Mouse (Mus musculus) thymus, postnatal 0 days (tissue): ENCODE results near the gene Gm10944. TPM values are rescaled to one million over a fixed set of nuclear protein-coding genes. Genes with fewer than 3 reads are reported as not detected.

ENCODE experiments used
- DNase-seq: peaks from one replicate; pipeline ENCODE4 v3.0.0-alpha.2; 2015; ENCODE audit warnings: low spot score
- polyA plus RNA-seq: library from polyadenylated mRNA; unstranded; fragments of >200 nt; fragmentation: Nextera tagmentation; extraction: Ambion mirVana; gene quantifications from 2 replicates; pipeline ENCODE4 v1.2.1, GENCODE M21; 2015

Gene Gm10944
- polyA plus RNA-seq: not detected in 2 replicates

DNA sequence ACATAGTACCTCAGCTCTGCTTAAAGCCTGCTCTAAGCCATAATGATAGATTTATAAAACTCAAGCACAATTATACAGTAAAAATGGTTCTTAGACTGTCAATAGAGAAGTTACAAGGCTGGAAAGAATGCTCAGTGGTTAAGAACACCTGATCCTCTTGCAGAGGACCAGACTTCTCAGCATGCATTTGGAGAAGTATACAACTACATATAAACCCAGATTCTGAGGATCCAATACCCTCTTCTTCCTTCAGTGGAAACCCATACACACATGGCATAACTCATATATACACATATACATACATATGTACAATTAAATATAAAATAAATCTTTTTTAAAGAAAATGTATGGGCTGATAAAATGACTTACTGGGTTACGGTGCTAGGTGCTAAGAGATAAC is at the start of gene Gm10944:
Gene Gm10944, plus strand, starts transcription at position 301 of the 400 bp plus-strand sequence.
- DNase-seq: no peak

- no peak for DNase-seq
These were observed 25.2 kb upstream of the Gm10944 start for GRCm38 (mm10) chr10:10655991-10656390.

DNA sequence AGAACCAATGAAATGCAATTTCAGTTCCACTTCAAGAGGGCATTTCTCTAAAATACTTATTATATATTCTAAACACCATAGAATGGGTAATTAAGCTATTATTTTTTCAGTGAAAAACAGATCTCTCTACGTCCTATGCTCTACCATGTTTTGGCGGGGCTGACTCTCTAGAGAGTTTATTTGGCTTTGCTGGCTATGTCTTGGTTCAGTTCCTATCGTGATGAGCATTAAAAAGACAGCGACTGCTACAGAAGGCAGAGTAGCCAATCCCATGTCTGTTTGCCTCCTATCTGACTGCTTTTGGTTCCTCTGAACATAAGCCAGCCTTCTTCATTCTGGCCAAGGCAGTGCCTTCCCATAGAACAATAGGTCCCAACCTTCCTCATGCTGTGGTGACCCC is 24.5 kb upstream of the Gm10944 start:
- no peak for DNase-seq

GRCm38 (mm10) chr10:10659161-10659560 is 22.0 kb upstream of the Gm10944 start:
- no peak for DNase-seq

DNA sequence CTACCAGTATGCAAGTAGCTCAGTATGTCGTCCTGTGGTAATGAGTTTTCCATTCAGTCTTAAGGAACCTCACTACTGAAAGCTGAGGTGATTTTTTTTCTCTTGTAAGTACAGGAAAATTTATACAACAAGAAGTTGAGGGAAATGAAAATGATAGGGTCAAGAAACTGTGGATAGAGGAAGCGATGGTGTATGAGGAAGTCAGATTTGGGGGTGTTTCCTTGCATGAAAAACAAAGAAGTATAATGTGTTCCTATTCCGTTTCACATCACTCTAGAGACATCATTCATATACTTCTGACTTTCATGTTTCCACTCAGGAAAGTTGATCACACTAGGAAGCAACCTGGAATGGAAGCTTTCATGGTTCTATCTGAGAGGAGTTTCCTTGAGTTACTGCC is 21.2 kb upstream of the Gm10944 start:
- DNase-seq: no peak

DNA sequence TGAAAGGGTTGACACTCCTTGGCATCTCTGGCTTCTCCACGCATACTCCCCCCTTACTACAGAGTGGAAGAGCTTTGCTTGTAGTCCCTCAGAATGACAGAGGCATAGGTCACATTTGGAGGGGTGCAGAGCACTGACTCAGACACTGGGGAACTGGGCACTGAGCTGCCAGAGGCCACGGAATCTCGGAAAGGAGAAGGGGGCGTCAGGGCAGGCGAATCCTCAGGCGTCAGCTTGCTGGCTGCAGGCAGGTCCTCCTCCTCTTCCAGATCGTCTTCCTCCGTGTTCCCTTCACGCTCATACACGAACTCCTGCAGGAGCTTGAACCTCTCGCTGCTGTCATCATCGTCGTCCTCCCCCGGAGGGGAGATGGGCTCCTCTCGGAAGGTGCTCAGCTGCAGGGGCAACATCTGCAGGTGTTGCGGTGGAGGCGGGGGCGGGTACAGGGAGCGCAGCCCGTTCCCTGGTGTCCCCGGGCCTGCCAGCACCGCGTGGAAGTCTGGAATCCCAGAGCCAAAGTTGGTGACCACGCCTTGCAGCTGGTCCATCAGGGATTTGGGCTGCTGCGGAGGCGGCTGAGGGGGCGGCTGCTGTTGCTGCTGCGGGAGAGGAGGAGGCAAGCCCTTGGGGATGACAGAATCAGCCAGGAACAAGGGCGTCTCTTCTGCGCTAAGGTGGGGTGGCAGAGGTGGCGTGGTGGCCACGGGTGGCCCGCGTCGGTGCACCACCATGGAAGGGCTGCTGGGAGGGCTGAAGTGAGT is 7.9 kb downstream of the Gm10944 start:
- DNase-seq: no peak

- DNase-seq: no peak
These were observed 8.6 kb downstream of the Gm10944 start for GRCm38 (mm10) chr10:10689668-10690223.

DNA sequence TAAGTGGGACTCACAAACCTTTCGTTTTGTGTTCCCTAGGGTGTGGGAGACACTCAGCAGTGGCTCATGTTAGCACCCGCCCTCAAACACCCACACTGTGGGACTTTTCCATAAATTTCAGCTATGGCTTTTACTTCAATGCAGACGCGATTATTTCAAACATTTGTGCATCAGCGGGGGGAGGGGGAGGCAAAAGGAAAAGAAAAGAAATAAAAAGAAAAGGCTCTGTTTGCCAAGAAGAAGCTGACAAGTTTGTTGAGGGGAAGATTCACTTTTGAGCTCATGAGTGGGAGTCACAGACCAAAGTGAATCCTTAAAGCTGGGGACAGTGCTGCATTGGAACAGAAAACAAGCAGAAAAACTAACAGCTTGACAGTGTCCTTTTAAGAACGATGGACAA is 16.3 kb downstream of the Gm10944 start:
- no peak for DNase-seq

DNA sequence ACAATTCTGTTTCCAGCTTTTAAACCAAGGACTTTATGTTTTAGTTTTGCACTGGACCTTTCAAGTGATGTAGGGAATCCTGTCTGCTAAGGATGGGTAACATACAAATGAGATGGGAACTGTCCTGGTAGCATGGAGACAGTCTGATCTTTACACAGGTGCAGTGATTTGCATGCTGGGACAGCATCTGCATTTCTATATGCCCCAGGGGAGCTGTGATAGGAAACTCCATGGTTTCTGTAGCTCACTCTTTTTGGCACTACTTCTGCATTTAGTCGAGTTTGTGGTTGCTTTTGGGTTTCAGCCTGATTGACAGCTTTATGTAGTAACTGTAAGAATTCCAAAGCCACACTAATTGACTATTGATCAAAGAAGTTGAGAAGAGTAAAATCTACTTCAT is 19.8 kb downstream of the Gm10944 start:
- DNase-seq: no peak

- DNase-seq: no peak
These were observed 20.2 kb downstream of the Gm10944 start for GRCm38 (mm10) chr10:10701326-10701725.

DNA sequence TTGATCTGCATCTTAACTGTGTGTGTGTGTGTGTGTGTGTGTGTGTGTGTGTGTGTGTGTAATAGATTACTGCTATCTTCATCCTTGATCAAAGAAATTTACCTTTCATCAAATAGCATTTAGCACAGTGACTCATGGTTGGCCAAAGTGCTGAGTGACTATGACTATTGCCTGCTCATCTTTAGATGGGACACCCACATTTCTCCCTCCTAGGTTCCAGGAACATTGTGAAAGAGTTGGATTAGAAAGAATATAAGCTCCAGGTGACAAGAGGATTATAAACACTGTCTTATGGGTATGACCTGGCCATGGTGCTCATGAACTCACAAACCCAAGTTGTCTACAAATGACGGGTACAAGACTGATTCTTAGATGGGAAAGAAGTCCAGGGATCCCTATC is 26.9 kb downstream of the Gm10944 start:
- DNase-seq: no peak

DNA sequence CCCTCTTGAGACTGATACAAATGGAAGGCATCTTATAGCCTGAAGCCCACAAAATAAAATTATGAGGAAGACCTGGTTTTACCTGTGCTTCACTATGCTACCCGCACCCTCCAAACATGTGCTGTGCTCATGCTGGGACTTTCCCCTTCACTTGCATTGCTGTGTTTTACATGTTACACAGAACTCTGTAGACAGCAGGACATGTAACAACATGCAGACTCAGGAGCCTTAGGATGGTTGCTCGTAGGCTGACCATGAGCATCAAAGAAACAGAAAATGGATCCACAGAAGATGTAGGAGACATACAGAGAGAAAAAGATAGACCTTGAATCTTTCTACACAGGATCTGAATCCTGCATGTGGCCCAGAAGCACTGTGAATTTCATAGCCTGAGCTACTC is 29.2 kb downstream of the Gm10944 start:
- DNase-seq: no peak

DNA sequence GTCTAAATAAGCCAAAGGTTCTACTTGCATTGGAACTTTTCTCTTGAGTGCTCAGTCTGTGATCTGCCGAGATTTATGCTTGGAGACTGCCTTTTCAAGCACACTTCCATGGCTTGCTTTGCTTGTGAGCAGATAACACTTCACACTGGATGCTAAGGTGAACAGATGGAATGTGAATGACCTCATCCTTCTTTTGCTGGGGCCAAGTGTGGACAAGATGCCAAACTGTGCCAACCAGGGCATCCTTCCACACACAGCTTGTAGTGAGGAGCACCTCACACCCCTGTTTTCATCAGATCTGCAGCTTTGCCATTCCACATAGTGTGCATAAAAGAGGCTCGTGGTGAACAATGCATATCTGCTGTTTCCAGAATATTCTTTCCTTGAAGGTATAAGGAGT is 29.7 kb downstream of the Gm10944 start:
- no peak for DNase-seq

GRCm38 (mm10) chr10:10726501-10726900 is 45.4 kb downstream of the Gm10944 start:
- DNase-seq: no peak

Other genes starting within 250 kb of the Gm10944 start
- 0.59 and 0.73 TPM in 2 replicates for gene Adgb, start 209.0 kb upstream of the Gm10944 start, polyA plus RNA-seq
- 16.9 and 19.0 TPM in 2 replicates for gene Rab32, start 123.1 kb upstream of the Gm10944 start, polyA plus RNA-seq